Mouse (Mus musculus): Measurements from ENCODE around the gene Hk3. TPM values are rescaled to one million over a fixed set of nuclear protein-coding genes. Genes with fewer than 3 reads are reported as not detected.

The Hk3 gene
- polyA plus RNA-seq, 1 experiment from 2014 or later: 0.95 TPM

- Histone ChIP-seq H3K9me3 (ENCODE audit: control insufficient read depth, low read length) (no peaks in the 10 kb centered on the region), H3K27ac (ENCODE audit: low read length) (no peak overlapping the region), H3K9ac (ENCODE audit: low read length) (no peak overlapping the region), H3K27me3 (ENCODE audit: control insufficient read depth, insufficient read depth, low read depth, low read length) (no peaks in the 10 kb centered on the region; the same call in 1 of the 2 replicates), H3K36me3 (ENCODE audit: control insufficient read depth, insufficient read depth, low read length) (no peaks in the 10 kb centered on the region), H3K4me1 (replicated peaks; ENCODE audit: control insufficient read depth, insufficient read depth, low read length) (peaks cover 5% of the 10 kb centered on the region; the same call in 1 of the 2 replicates), H3K4me3 (ENCODE audit: low read length) (no peak overlapping the region), H3K4me2 (ENCODE audit: low read depth, low read length) (no peak overlapping the region)
- WGBS: 88% methylated on average over 7 of the region's 7 CpGs
- ATAC-seq (ENCODE audit: low read depth): no peak
Measured at GRCm38 (mm10) chr13:54992215-54992614, 29.0 kb downstream of the Hk3 start.

GRCm38 (mm10) chr13:54988181-54988760 lies 32.9 kb downstream of the Hk3 start:
- no peaks in the 10 kb centered on the region for H3K9me3 ChIP-seq (ENCODE audit: control insufficient read depth, low read length)
- no peaks in the 10 kb centered on the region; the same call in 1 of the 2 replicates for H3K4me1 ChIP-seq (replicated peaks; ENCODE audit: control insufficient read depth, insufficient read depth, low read length)
- ATAC-seq (ENCODE audit: low read depth): peak; percentile 48; the same call in 1 of the 2 replicates
- H3K27ac ChIP-seq (ENCODE audit: low read length): no peak overlapping the region
- no peak overlapping the region for H3K4me3 ChIP-seq (ENCODE audit: low read length)
- no peak overlapping the region for H3K4me2 ChIP-seq (ENCODE audit: low read depth, low read length)
- no peaks in the 10 kb centered on the region for H3K36me3 ChIP-seq (ENCODE audit: control insufficient read depth, insufficient read depth, low read length)
- no peaks in the 10 kb centered on the region for H3K27me3 ChIP-seq (ENCODE audit: control insufficient read depth, insufficient read depth, low read depth, low read length)
- no peak overlapping the region for H3K9ac ChIP-seq (ENCODE audit: low read length)
- 30% methylated on average over 7 of the region's 7 CpGs for WGBS

- no peak overlapping the region for H3K9ac ChIP-seq (ENCODE audit: low read length)
Measured at GRCm38 (mm10) chr13:54987405-54987804, 33.8 kb downstream of the Hk3 start.

GRCm38 (mm10) chr13:54983614-54984013 lies 37.6 kb downstream of the Hk3 start:
- Histone ChIP-seq H3K9ac (ENCODE audit: low read length) (no peak overlapping the region), H3K4me1 (replicated peaks; ENCODE audit: control insufficient read depth, insufficient read depth, low read length) (peaks cover 4% of the 10 kb centered on the region; the same call in 1 of the 2 replicates), H3K36me3 (ENCODE audit: control insufficient read depth, insufficient read depth, low read length) (no peaks in the 10 kb centered on the region), H3K4me3 (ENCODE audit: low read length) (no peak overlapping the region), H3K27me3 (ENCODE audit: control insufficient read depth, insufficient read depth, low read depth, low read length) (no peaks in the 10 kb centered on the region), H3K9me3 (ENCODE audit: control insufficient read depth, low read length) (no peaks in the 10 kb centered on the region), H3K4me2 (ENCODE audit: low read depth, low read length) (no peak overlapping the region), H3K27ac (ENCODE audit: low read length) (no peak overlapping the region)
- WGBS: 66% methylated on average over 2 of the region's 2 CpGs
- no peak for ATAC-seq (ENCODE audit: low read depth)

More at GRCm38 (mm10) chr13:54987405-54987804, 33.8 kb downstream of the Hk3 start:
- no peaks in the 10 kb centered on the region for H3K27me3 ChIP-seq (ENCODE audit: control insufficient read depth, insufficient read depth, low read depth, low read length)
- H3K4me2 ChIP-seq (ENCODE audit: low read depth, low read length): no peak overlapping the region
- no peak overlapping the region for H3K27ac ChIP-seq (ENCODE audit: low read length)
- ATAC-seq (ENCODE audit: low read depth): no peak
- no peaks in the 10 kb centered on the region; the same call in 1 of the 2 replicates for H3K4me1 ChIP-seq (replicated peaks; ENCODE audit: control insufficient read depth, insufficient read depth, low read length)
- 67% methylated on average over 9 of the region's 9 CpGs for WGBS
- H3K36me3 ChIP-seq (ENCODE audit: control insufficient read depth, insufficient read depth, low read length): no peaks in the 10 kb centered on the region
- no peak overlapping the region for H3K4me3 ChIP-seq (ENCODE audit: low read length)
- no peaks in the 10 kb centered on the region for H3K9me3 ChIP-seq (ENCODE audit: control insufficient read depth, low read length)

GRCm38 (mm10) chr13:54983001-54983400 lies 38.2 kb downstream of the Hk3 start:
- no peaks in the 10 kb centered on the region for H3K9me3 ChIP-seq (ENCODE audit: control insufficient read depth, low read length)
- H3K4me1 ChIP-seq (replicated peaks; ENCODE audit: control insufficient read depth, insufficient read depth, low read length): peaks cover 4% of the 10 kb centered on the region; the same call in 1 of the 2 replicates
- 55% methylated on average over 8 of the region's 8 CpGs for WGBS
- H3K27ac ChIP-seq (ENCODE audit: low read length): no peak overlapping the region
- no peak overlapping the region for H3K9ac ChIP-seq (ENCODE audit: low read length)
- H3K36me3 ChIP-seq (ENCODE audit: control insufficient read depth, insufficient read depth, low read length): no peaks in the 10 kb centered on the region
- no peak for ATAC-seq (ENCODE audit: low read depth)
- no peaks in the 10 kb centered on the region for H3K27me3 ChIP-seq (ENCODE audit: control insufficient read depth, insufficient read depth, low read depth, low read length)
- H3K4me3 ChIP-seq (ENCODE audit: low read length): no peak overlapping the region
- H3K4me2 ChIP-seq (ENCODE audit: low read depth, low read length): no peak overlapping the region

- Histone ChIP-seq H3K4me3 (ENCODE audit: low read length) (no peak overlapping the region), H3K9ac (ENCODE audit: low read length) (no peak overlapping the region), H3K9me3 (ENCODE audit: control insufficient read depth, low read length) (no peaks in the 10 kb centered on the region), H3K27me3 (ENCODE audit: control insufficient read depth, insufficient read depth, low read depth, low read length) (no peaks in the 10 kb centered on the region), H3K4me1 (replicated peaks; ENCODE audit: control insufficient read depth, insufficient read depth, low read length) (peaks cover 4% of the 10 kb centered on the region; the same call in 1 of the 2 replicates), H3K4me2 (ENCODE audit: low read depth, low read length) (no peak overlapping the region), H3K27ac (ENCODE audit: low read length) (no peak overlapping the region), H3K36me3 (ENCODE audit: control insufficient read depth, insufficient read depth, low read length) (no peaks in the 10 kb centered on the region)
- WGBS: 74% methylated on average over 12 of the region's 12 CpGs
- ATAC-seq (ENCODE audit: low read depth): no peak
Measured at GRCm38 (mm10) chr13:54980957-54981356, 40.2 kb downstream of the Hk3 start.

- no peaks in the 10 kb centered on the region for H3K27me3 ChIP-seq (ENCODE audit: control insufficient read depth, insufficient read depth, low read depth, low read length)
- H3K36me3 ChIP-seq (ENCODE audit: control insufficient read depth, insufficient read depth, low read length): no peaks in the 10 kb centered on the region
- H3K4me1 ChIP-seq (replicated peaks; ENCODE audit: control insufficient read depth, insufficient read depth, low read length): peaks cover 4% of the 10 kb centered on the region; the same call in 1 of the 2 replicates
- no peak overlapping the region for H3K4me3 ChIP-seq (ENCODE audit: low read length)
- H3K9me3 ChIP-seq (ENCODE audit: control insufficient read depth, low read length): no peaks in the 10 kb centered on the region
- H3K4me2 ChIP-seq (ENCODE audit: low read depth, low read length): no peak overlapping the region
- ATAC-seq (ENCODE audit: low read depth): no peak; the same call in 1 of the 2 replicates
- no peak overlapping the region for H3K9ac ChIP-seq (ENCODE audit: low read length)
- WGBS: 50% methylated on average over 8 of the region's 8 CpGs
- H3K27ac ChIP-seq (ENCODE audit: low read length): no peak overlapping the region
Measured at GRCm38 (mm10) chr13:54978804-54979203, 42.4 kb downstream of the Hk3 start.

GRCm38 (mm10) chr13:54975546-54975945 lies 45.6 kb downstream of the Hk3 start:
- Histone ChIP-seq H3K27me3 (ENCODE audit: control insufficient read depth, insufficient read depth, low read depth, low read length) (no peaks in the 10 kb centered on the region), H3K27ac (ENCODE audit: low read length) (no peak overlapping the region), H3K9ac (ENCODE audit: low read length) (no peak overlapping the region), H3K36me3 (ENCODE audit: control insufficient read depth, insufficient read depth, low read length) (no peaks in the 10 kb centered on the region), H3K9me3 (ENCODE audit: control insufficient read depth, low read length) (no peaks in the 10 kb centered on the region), H3K4me3 (ENCODE audit: low read length) (no peak overlapping the region), H3K4me2 (ENCODE audit: low read depth, low read length) (no peak overlapping the region), H3K4me1 (replicated peaks; ENCODE audit: control insufficient read depth, insufficient read depth, low read length) (peaks cover 4% of the 10 kb centered on the region; the same call in 1 of the 2 replicates)
- no peak for ATAC-seq (ENCODE audit: low read depth)
- 46% methylated on average over 3 of the region's 3 CpGs for WGBS

- H3K4me3 ChIP-seq (ENCODE audit: low read length): no peak overlapping the region
- no peak overlapping the region for H3K4me2 ChIP-seq (ENCODE audit: low read depth, low read length)
- H3K9me3 ChIP-seq (ENCODE audit: control insufficient read depth, low read length): no peaks in the 10 kb centered on the region
- H3K27me3 ChIP-seq (ENCODE audit: control insufficient read depth, insufficient read depth, low read depth, low read length): no peaks in the 10 kb centered on the region
- WGBS: 34% methylated on average over 14 of the region's 14 CpGs
- no peaks in the 10 kb centered on the region for H3K4me1 ChIP-seq (replicated peaks; ENCODE audit: control insufficient read depth, insufficient read depth, low read length)
- H3K27ac ChIP-seq (ENCODE audit: low read length): no peak overlapping the region
- H3K9ac ChIP-seq (ENCODE audit: low read length): no peak overlapping the region
- ATAC-seq (ENCODE audit: low read depth): no peak
- H3K36me3 ChIP-seq (ENCODE audit: control insufficient read depth, insufficient read depth, low read length): no peaks in the 10 kb centered on the region
Measured at GRCm38 (mm10) chr13:54970521-54971247, 50.5 kb downstream of the Hk3 start.

Measured in lung, embryonic 16.5 days (tissue).